Mouse (Mus musculus) heart, adult 2 months (tissue): ENCODE data around the gene Atp6v1a. TPM values are rescaled to one million over a fixed set of nuclear protein-coding genes. Genes with fewer than 3 reads are reported as not detected.

ENCODE experiments used
- DNase-seq, 2 experiments: peaks; one replicate each; pipeline ENCODE4 v3.0.0; 2021
- H3K27ac ChIP-seq: fragments of 200-600 bp; 2 replicates; pipeline ENCODE4 v1.8.1; 2022
- H3K27me3 ChIP-seq: fragments of 200-500 bp; 2 replicates; pipeline ENCODE4 v1.6.1; 2012; ENCODE audit warnings: mild to moderate bottlenecking, low read length, inconsistent platforms, mixed read lengths; ENCODE audit not compliant: control insufficient read depth, insufficient read depth
- H3K36me3 ChIP-seq: fragments of 200-500 bp; 2 replicates; pipeline ENCODE4 v1.6.1; 2012; ENCODE audit warnings: low read length, inconsistent platforms; ENCODE audit not compliant: control insufficient read depth, insufficient read depth
- H3K4me1 ChIP-seq: fragments of 200-500 bp; 2 replicates; pipeline ENCODE4 v1.6.1; 2011; ENCODE audit warnings: low read length; ENCODE audit not compliant: control insufficient read depth, insufficient read depth
- H3K4me3 ChIP-seq: fragments of 200-600 bp; 2 replicates; pipeline ENCODE4 v1.8.1; 2022
- H3K79me2 ChIP-seq: fragments of 200-500 bp; replicated peaks from 2 replicates; pipeline ENCODE4 v1.6.1; 2012; ENCODE audit warnings: mild to moderate bottlenecking, inconsistent platforms, low read length, moderate library complexity, mixed read lengths; ENCODE audit not compliant: control insufficient read depth, insufficient read depth
- H3K9ac ChIP-seq: fragments of 200-500 bp; 2 replicates; pipeline ENCODE4 v1.6.1; 2012; ENCODE audit warnings: low read depth, mild to moderate bottlenecking, control low read depth, inconsistent platforms, low read length, mixed read lengths
- CTCF ChIP-seq: fragments of 200-600 bp; IDR thresholded peaks from 2 replicates; pipeline ENCODE4 v1.8.1; 2022; ENCODE audit warnings: antibody characterized with exemption, mild to moderate bottlenecking, moderate library complexity
- EP300 ChIP-seq: fragments of 200-500 bp; IDR thresholded peaks from 2 replicates; pipeline ENCODE4 v1.6.1; 2011; ENCODE audit warnings: low read depth, low read length, control low read depth; ENCODE audit not compliant: insufficient read depth
- POLR2A ChIP-seq: fragments of 200-500 bp; IDR thresholded peaks from 2 replicates; pipeline ENCODE4 v1.6.1; 2011; ENCODE audit warnings: mild to moderate bottlenecking, low read depth, low read length, control low read depth; ENCODE audit not compliant: insufficient read depth
- WGBS: fragments of 180-500 bp; shearing (Covaris S2); methylation state at CpG from one replicate; pipeline ENCODE4 v1.1.7; 2018; 5-methylcytosine and 5-hydroxymethylcytosine counted together
- intact Hi-C: fragments of 180-260 bp; cut with DNase I; formaldehyde crosslinking; loops from one replicate; pipeline ENCODE4 v1.15.1; 2025
- polyA plus RNA-seq: library from polyadenylated mRNA; depleted of rRNA; stranded (reverse); fragments of >200 nt; gene quantifications from 2 replicates; pipeline ENCODE4 v1.2.3, GENCODE M21; 2012
- total RNA-seq, 2 experiments: library from RNA; stranded (reverse); gene quantifications; 2 replicates each; pipeline ENCODE4 v1.2.3; 2021

Gene Atp6v1a
- total and polyA plus RNA-seq, 3 experiments: 8.3 to 25.3 (median 24.2) TPM

GRCm38 (mm10) chr16:44122982-44123725, 16.4 kb downstream of the Atp6v1a start:
- no peak overlapping the region for H3K4me3 ChIP-seq
- no peaks in the 10 kb centered on the region for H3K27me3 ChIP-seq
- peaks cover 3% of the 10 kb centered on the region; the same call in 1 of the 2 replicates for H3K79me2 ChIP-seq
- TF ChIP-seq CTCF (no peak), POLR2A (no peak), EP300 (no peak)
- H3K9ac ChIP-seq: no peak overlapping the region
- H3K27ac ChIP-seq: peak overlapping the region; percentile 19
- no peak for DNase-seq
- H3K4me1 ChIP-seq: peaks cover 12% of the 10 kb centered on the region
- H3K36me3 ChIP-seq: peaks cover 11% of the 10 kb centered on the region
- 63% methylated on average over 7 of the region's 7 CpGs for WGBS
- intact Hi-C loops: no loop called here

- TF ChIP-seq POLR2A (no peak), EP300 (no peak), CTCF (no peak)
- Histone ChIP-seq H3K4me1 (peaks cover 12% of the 10 kb centered on the region), H3K27ac (peak overlapping the region; percentile 19), H3K4me3 (no peak overlapping the region), H3K79me2 (peaks cover 3% of the 10 kb centered on the region; the same call in 1 of the 2 replicates), H3K27me3 (no peaks in the 10 kb centered on the region), H3K36me3 (peaks cover 11% of the 10 kb centered on the region), H3K9ac (no peak overlapping the region)
- intact Hi-C loops: no loop called here
- WGBS: 64% methylated on average over 6 of the region's 6 CpGs
- no peak for DNase-seq
Observed at GRCm38 (mm10) chr16:44122574-44122973, 16.9 kb downstream of the Atp6v1a start.

GRCm38 (mm10) chr16:44122122-44122521, 17.4 kb downstream of the Atp6v1a start:
- intact Hi-C loops: no loop called here
- H3K4me3 ChIP-seq: no peak overlapping the region
- H3K4me1 ChIP-seq: peaks cover 12% of the 10 kb centered on the region
- no peaks in the 10 kb centered on the region for H3K27me3 ChIP-seq
- TF ChIP-seq EP300 (no peak), CTCF (no peak), POLR2A (no peak)
- 65% methylated on average over 6 of the region's 6 CpGs for WGBS
- no peak overlapping the region for H3K9ac ChIP-seq
- H3K27ac ChIP-seq: peak overlapping the region; percentile 5
- DNase-seq: no peak
- peaks cover 3% of the 10 kb centered on the region; the same call in 1 of the 2 replicates for H3K79me2 ChIP-seq
- peaks cover 11% of the 10 kb centered on the region for H3K36me3 ChIP-seq

DNA sequence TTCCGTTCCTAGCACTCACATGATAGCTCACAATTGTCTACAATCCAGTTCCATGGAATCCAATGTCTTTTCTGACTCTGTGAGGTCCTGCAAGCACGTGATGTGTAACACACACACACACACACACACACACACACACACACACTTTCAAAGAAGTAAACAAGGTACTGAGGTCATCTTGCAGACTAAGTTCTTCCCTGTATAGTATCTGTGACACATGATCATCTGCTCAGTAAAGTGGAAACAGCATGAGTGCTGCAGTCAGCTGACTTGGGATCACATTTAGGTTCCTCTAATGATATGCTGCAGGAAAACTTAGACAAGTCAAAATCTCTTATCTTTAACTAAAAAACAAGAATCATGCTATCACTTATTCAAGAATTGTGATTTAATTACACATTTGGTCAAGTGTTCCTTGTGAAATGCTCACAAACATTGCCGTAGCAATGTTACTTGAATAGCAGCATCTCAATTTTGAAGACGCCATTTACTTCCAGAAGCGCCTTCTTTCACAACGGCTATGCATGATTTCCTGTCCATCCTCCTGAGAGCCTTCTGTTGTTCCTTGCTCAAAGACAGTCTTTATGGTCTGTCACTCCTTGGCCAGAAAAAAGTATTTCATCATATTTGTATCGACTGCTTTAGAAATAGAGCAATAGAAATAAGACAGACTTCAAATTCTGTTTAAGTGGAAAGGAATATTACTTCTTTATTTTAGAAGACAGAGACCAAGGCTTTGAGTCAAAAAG, 19.6 kb downstream of the Atp6v1a start:
- H3K27ac ChIP-seq: no peak overlapping the region
- intact Hi-C loops: no loop called here

GRCm38 (mm10) chr16:44109002-44109401, 30.5 kb downstream of the Atp6v1a start:
- Histone ChIP-seq H3K36me3 (peaks cover 2% of the 10 kb centered on the region), H3K27ac (no peak overlapping the region)
- no peak for DNase-seq

More for the DNA sequence above, 19.6 kb downstream of the Atp6v1a start:
- Histone ChIP-seq H3K9ac (no peak overlapping the region), H3K79me2 (peaks cover 3% of the 10 kb centered on the region; the same call in 1 of the 2 replicates), H3K4me1 (peaks cover 8% of the 10 kb centered on the region), H3K4me3 (no peak overlapping the region), H3K27me3 (no peaks in the 10 kb centered on the region), H3K36me3 (peaks cover 11% of the 10 kb centered on the region)
- TF ChIP-seq POLR2A (no peak), EP300 (no peak), CTCF (no peak)
- DNase-seq: no peak
- 57% methylated on average over 7 of the region's 7 CpGs for WGBS

GRCm38 (mm10) chr16:44105211-44105610, 34.3 kb downstream of the Atp6v1a start:
- Histone ChIP-seq H3K4me1 (no peaks in the 10 kb centered on the region), H3K4me3 (no peak overlapping the region), H3K79me2 (no peaks in the 10 kb centered on the region), H3K9ac (no peak overlapping the region), H3K36me3 (peaks cover 2% of the 10 kb centered on the region), H3K27me3 (no peaks in the 10 kb centered on the region), H3K27ac (no peak overlapping the region)
- intact Hi-C loops: no loop called here
- WGBS: 87% methylated on average over 2 of the region's 2 CpGs
- no peak for DNase-seq
- TF ChIP-seq CTCF (no peak), POLR2A (no peak), EP300 (no peak)

More at GRCm38 (mm10) chr16:44109002-44109401, 30.5 kb downstream of the Atp6v1a start:
- H3K79me2 ChIP-seq: no peaks in the 10 kb centered on the region
- no peak overlapping the region for H3K4me3 ChIP-seq
- H3K27me3 ChIP-seq: no peaks in the 10 kb centered on the region
- H3K4me1 ChIP-seq: no peaks in the 10 kb centered on the region
- WGBS: 59% methylated on average over 4 of the region's 4 CpGs
- no peak overlapping the region for H3K9ac ChIP-seq
- intact Hi-C loops: no loop called here
- TF ChIP-seq POLR2A (no peak), CTCF (no peak), EP300 (no peak)
